ENCODE assay signal across 34 mouse cellular contexts in the genomic region with DNA sequence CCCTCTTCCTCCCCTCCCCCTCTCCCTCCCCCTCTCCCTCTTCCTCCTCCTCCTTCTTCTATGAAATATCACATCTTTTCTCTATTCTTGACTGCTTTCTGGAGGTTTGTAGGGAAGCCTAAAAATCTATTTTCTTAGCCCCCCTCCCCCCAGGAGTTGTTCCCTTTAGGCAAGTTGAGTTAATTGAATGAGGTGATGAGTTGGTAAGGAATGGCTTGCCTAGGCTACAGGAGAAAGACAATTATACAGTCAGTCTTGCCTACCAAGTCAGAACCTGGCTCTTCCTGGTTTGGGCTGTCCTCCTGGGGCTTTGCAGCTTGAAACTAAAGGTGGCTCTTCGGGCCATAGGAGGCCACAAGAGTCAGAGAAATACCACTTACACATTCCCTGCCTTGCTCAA. TPM values are rescaled to one million over a fixed set of nuclear protein-coding genes. Genes with fewer than 3 reads are reported as not detected.
DNase-seq lines count a peak whose midpoint lies in the region; ATAC-seq lines count a peak whose summit lies in the region.
"Had no signal": no experiment of that assay in that cellular context is flagged by ENCODE, and none has a peak within 500 bp of the region (broad histone marks: within the 10 kb centered on the region; RNA-seq: fewer than 3 reads in every experiment).

No protein-coding gene starts in this region.

- DNase-seq in ZHBTc4 (ENCODE audit: low read depth, low spot score), result peak; percentile 27
- DNase-seq in lung, postnatal 14 days, result no peak
- no peak for DNase-seq in layer of hippocampus, postnatal 25 days (ENCODE audit: extremely low spot score in 1 of 2, low spot score in 1 of 2)
- DNase-seq in hindbrain, embryonic 11.5 days (ENCODE audit: low spot score), result no peak
- DNase-seq: adrenal gland, postnatal 14 days; cerebellum, adult 8-10 months; cerebellum, postnatal 36 days; gastrocnemius, postnatal 10 days; kidney, adult 8-10 months; kidney, postnatal 25 days; lung, adult 18-20 months; lung, postnatal 10 days; right cerebral cortex, postnatal 25 days; thymus, postnatal 14 days had no signal

- H3K27ac ChIP-seq in kidney, embryonic 15.5 days, result no peak overlapping the region
- H3K27ac ChIP-seq in hindbrain, embryonic 11.5 days (ENCODE audit: low read depth, low read length), result no peak overlapping the region
- H3K27ac ChIP-seq: forebrain, embryonic 13.5 days; hindbrain, embryonic 12.5 days; limb, embryonic 13.5 days; liver, embryonic 12.5 days; midbrain, embryonic 10.5 days had no signal

- no peak overlapping the region for H3K9ac ChIP-seq in kidney, embryonic 15.5 days
- H3K9ac ChIP-seq in hindbrain, embryonic 11.5 days (ENCODE audit: low read depth, low read length), result no peak overlapping the region
- H3K9ac ChIP-seq: forebrain, embryonic 13.5 days; hindbrain, embryonic 12.5 days; limb, embryonic 13.5 days; liver, embryonic 12.5 days had no signal

- no peak overlapping the region for H3K4me3 ChIP-seq in kidney, embryonic 15.5 days (replicated peaks)
- no peak overlapping the region for H3K4me3 ChIP-seq in hindbrain, embryonic 11.5 days (ENCODE audit: low read depth, low read length)
- H3K4me3 ChIP-seq: forebrain, embryonic 13.5 days; hindbrain, embryonic 12.5 days; limb, embryonic 13.5 days; liver, embryonic 12.5 days; midbrain, embryonic 10.5 days had no signal

- H3K4me2 ChIP-seq in kidney, embryonic 15.5 days, result no peak overlapping the region
- no peak overlapping the region for H3K4me2 ChIP-seq in hindbrain, embryonic 11.5 days (replicated peaks; ENCODE audit: low read depth, low read length)
- H3K4me2 ChIP-seq: forebrain, embryonic 13.5 days; heart, embryonic 11.5 days; hindbrain, embryonic 12.5 days; limb, embryonic 13.5 days; liver, embryonic 12.5 days had no signal

- no peaks in the 10 kb centered on the region for H3K9me3 ChIP-seq in kidney, embryonic 15.5 days (replicated peaks)
- H3K9me3 ChIP-seq in hindbrain, embryonic 11.5 days (ENCODE audit: control insufficient read depth, low read length), result no peaks in the 10 kb centered on the region
- H3K9me3 ChIP-seq: forebrain, embryonic 13.5 days; hindbrain, embryonic 12.5 days; limb, embryonic 13.5 days; liver, embryonic 12.5 days; midbrain, embryonic 10.5 days had no signal

- WGBS in kidney, embryonic 15.5 days, result 96% methylated on average over 1 of the region's 1 CpGs
- 96% methylated on average over 1 of the region's 1 CpGs for WGBS in hindbrain, embryonic 11.5 days

- H3K27me3 ChIP-seq in kidney, embryonic 15.5 days, result no peaks in the 10 kb centered on the region
- no peaks in the 10 kb centered on the region for H3K27me3 ChIP-seq in hindbrain, embryonic 11.5 days (ENCODE audit: control insufficient read depth, insufficient read depth, low read length)
- H3K27me3 ChIP-seq: forebrain, embryonic 13.5 days; limb, embryonic 13.5 days; liver, embryonic 12.5 days; Patski had no signal

- H3K4me1 ChIP-seq in kidney, embryonic 15.5 days, result no peaks in the 10 kb centered on the region
- no peaks in the 10 kb centered on the region for H3K4me1 ChIP-seq in hindbrain, embryonic 11.5 days (replicated peaks; ENCODE audit: control insufficient read depth, insufficient read depth, low read length)
- H3K4me1 ChIP-seq: hindbrain, embryonic 12.5 days; limb, embryonic 13.5 days; liver, embryonic 12.5 days had no signal

- ATAC-seq in CD4-positive, CD25-positive, alpha-beta regulatory T cell, adult 4 months, result peak; percentile 60
- ATAC-seq in megakaryocyte, adult 5-6 weeks (ENCODE audit: poor library complexity, severe bottlenecking), result peak; percentile 54
- ATAC-seq in kidney, embryonic 15.5 days (replicated peaks; ENCODE audit: low FRiP score), result no peak
- ATAC-seq in hindbrain, embryonic 11.5 days (ENCODE audit: low FRiP score), result no peak
- ATAC-seq: forebrain, embryonic 13.5 days; liver, embryonic 12.5 days; Patski had no signal

- H3K36me3 ChIP-seq in kidney, embryonic 15.5 days, result no peaks in the 10 kb centered on the region
- no peaks in the 10 kb centered on the region for H3K36me3 ChIP-seq in hindbrain, embryonic 11.5 days (ENCODE audit: control insufficient read depth, insufficient read depth, low read length)
- H3K36me3 ChIP-seq: hindbrain, embryonic 12.5 days; limb, embryonic 13.5 days; liver, embryonic 12.5 days; midbrain, embryonic 10.5 days had no signal

RNA-seq across cellular contexts. Expression of gene Gm11214, which starts 3.4 kb away (rescaled TPM):
- under 1 TPM in 1 of 2 experiments, not detected in 1; 0.67 TPM for polyA plus RNA-seq in CD4-positive, CD25-positive, alpha-beta regulatory T cell, adult 4 months (2017; shearing (Covaris generic))
- total RNA-seq in megakaryocyte, adult 5-6 weeks (2015), result not detected in 2 replicates
- total RNA-seq in megakaryocyte, adult 5-6 weeks (2017), result not detected in 2 replicates
- polyA plus RNA-seq in kidney, embryonic 15.5 days (2015; fragmentation: Nextera tagmentation; extraction: Ambion mirVana), result not detected in 2 replicates
- not detected for total RNA-seq in layer of hippocampus, postnatal 25 days (2021)
- not detected in 2 replicates for polyA plus RNA-seq in hindbrain, embryonic 11.5 days (2014; fragmentation: Nextera tagmentation; extraction: Ambion mirVana)
- total RNA-seq: adrenal gland, postnatal 14 days; ES-E14; gastrocnemius, postnatal 10 days; granulocyte monocyte progenitor cell, adult 5-6 weeks; layer of hippocampus, adult 8-10 months; left cerebral cortex, adult 18-20 months; left cerebral cortex, postnatal 25 days had no signal
- polyA plus RNA-seq: brain, embryonic 14.5 days; embryonic facial prominence, embryonic 14.5 days; forebrain, embryonic 13.5 days; heart, embryonic 11.5 days; heart, postnatal 0 days; hindbrain, embryonic 12.5 days; limb, embryonic 13.5 days; liver, embryonic 12.5 days; midbrain, embryonic 10.5 days; Patski; spleen, adult 2 months; stomach, embryonic 14.5 days had no signal

RNA-seq across cellular contexts. Expression of gene Tex48, which starts 37.5 kb away (rescaled TPM):
- polyA plus RNA-seq in CD4-positive, CD25-positive, alpha-beta regulatory T cell, adult 4 months (2017; shearing (Covaris generic)), result not detected
- total RNA-seq in megakaryocyte, adult 5-6 weeks (2015), result not detected in 2 replicates
- not detected in 2 replicates for total RNA-seq in megakaryocyte, adult 5-6 weeks (2017)
- not detected in 2 replicates for polyA plus RNA-seq in kidney, embryonic 15.5 days (2015; fragmentation: Nextera tagmentation; extraction: Ambion mirVana)
- not detected for total RNA-seq in layer of hippocampus, postnatal 25 days (2021)
- not detected in 2 replicates for polyA plus RNA-seq in hindbrain, embryonic 11.5 days (2014; fragmentation: Nextera tagmentation; extraction: Ambion mirVana)
- total RNA-seq: adrenal gland, postnatal 14 days; ES-E14; gastrocnemius, postnatal 10 days; granulocyte monocyte progenitor cell, adult 5-6 weeks; layer of hippocampus, adult 8-10 months; left cerebral cortex, adult 18-20 months; left cerebral cortex, postnatal 25 days had no signal
- polyA plus RNA-seq: brain, embryonic 14.5 days; embryonic facial prominence, embryonic 14.5 days; forebrain, embryonic 13.5 days; heart, embryonic 11.5 days; heart, postnatal 0 days; hindbrain, embryonic 12.5 days; limb, embryonic 13.5 days; liver, embryonic 12.5 days; midbrain, embryonic 10.5 days; Patski; spleen, adult 2 months; stomach, embryonic 14.5 days had no signal

RNA-seq across cellular contexts. Expression of gene Gm11213, which starts 54.7 kb away (rescaled TPM):
- not detected for polyA plus RNA-seq in CD4-positive, CD25-positive, alpha-beta regulatory T cell, adult 4 months (2017; shearing (Covaris generic))
- total RNA-seq in megakaryocyte, adult 5-6 weeks (2015), result not detected in 2 replicates
- total RNA-seq in megakaryocyte, adult 5-6 weeks (2017), result not detected in 2 replicates
- polyA plus RNA-seq in kidney, embryonic 15.5 days (2015; fragmentation: Nextera tagmentation; extraction: Ambion mirVana), result not detected in 2 replicates
- total RNA-seq in layer of hippocampus, postnatal 25 days (2021), result not detected
- polyA plus RNA-seq in hindbrain, embryonic 11.5 days (2014; fragmentation: Nextera tagmentation; extraction: Ambion mirVana), result not detected in 2 replicates
- total RNA-seq: adrenal gland, postnatal 14 days; ES-E14; gastrocnemius, postnatal 10 days; granulocyte monocyte progenitor cell, adult 5-6 weeks; layer of hippocampus, adult 8-10 months; left cerebral cortex, adult 18-20 months; left cerebral cortex, postnatal 25 days had no signal
- polyA plus RNA-seq: brain, embryonic 14.5 days; embryonic facial prominence, embryonic 14.5 days; forebrain, embryonic 13.5 days; heart, embryonic 11.5 days; heart, postnatal 0 days; hindbrain, embryonic 12.5 days; limb, embryonic 13.5 days; liver, embryonic 12.5 days; midbrain, embryonic 10.5 days; Patski; spleen, adult 2 months; stomach, embryonic 14.5 days had no signal

Comparison
In these comparisons a context has a peak if more than half of its experiments do, and no peak if none do; other contexts are left out.
1. ATAC-seq: peak in CD4-positive, CD25-positive, alpha-beta regulatory T cell, adult 4 months (single experiment) and megakaryocyte, adult 5-6 weeks (single experiment); none in kidney, embryonic 15.5 days (single experiment) and hindbrain, embryonic 11.5 days (single experiment).